Comparison of ENCODE assay signal across 8 mouse cellular contexts in genomic region chr15:31602426-31602825, GRCm38 (mm10). TPM values are rescaled to one million over a fixed set of nuclear protein-coding genes. Genes with fewer than 3 reads are reported as not detected.
DNase-seq lines count a peak whose midpoint lies in the region; ATAC-seq and TF ChIP-seq lines count a peak whose summit lies in the region.

No protein-coding gene starts in this region.

- H3K9me3 ChIP-seq in embryonic facial prominence, embryonic 11.5 days (replicated peaks; ENCODE audit: control insufficient read depth, low read length) = no peaks in the 10 kb centered on the region
- no peaks in the 10 kb centered on the region for H3K9me3 ChIP-seq in lung, embryonic 16.5 days (ENCODE audit: control insufficient read depth, low read length)

- H3ac ChIP-seq in C2C12 (ENCODE audit: control insufficient read depth, insufficient read length, low read depth) = peak overlapping the region; percentile 76

- peak overlapping the region; percentile 99 for H3K4me3 ChIP-seq in C2C12 (ENCODE audit: insufficient read depth, poor library complexity, severe bottlenecking)
- H3K4me3 ChIP-seq in embryonic facial prominence, embryonic 11.5 days (ENCODE audit: low read depth, low read length) = peak overlapping the region; percentile 95
- peak overlapping the region; percentile 97 for H3K4me3 ChIP-seq in lung, embryonic 16.5 days (ENCODE audit: low read length)

- H3K79me3 ChIP-seq in C2C12 (ENCODE audit: low read depth) = peaks cover 46% of the 10 kb centered on the region

- H3K4me1 ChIP-seq in embryonic facial prominence, embryonic 11.5 days (ENCODE audit: control insufficient read depth, insufficient read depth, low read length) = no peaks in the 10 kb centered on the region; the same call in 1 of the 2 replicates
- peaks cover 19% of the 10 kb centered on the region for H3K4me1 ChIP-seq in lung, embryonic 16.5 days (replicated peaks; ENCODE audit: control insufficient read depth, insufficient read depth, low read length)

- H3K4me2 ChIP-seq in embryonic facial prominence, embryonic 11.5 days (ENCODE audit: low read depth, low read length) = peak overlapping the region; percentile 39
- H3K4me2 ChIP-seq in lung, embryonic 16.5 days (ENCODE audit: low read depth, low read length) = peak overlapping the region; percentile 77

- peak overlapping the region; percentile 91 for H3K9ac ChIP-seq in embryonic facial prominence, embryonic 11.5 days (replicated peaks; ENCODE audit: low read length)
- peak overlapping the region; percentile 97 for H3K9ac ChIP-seq in lung, embryonic 16.5 days (ENCODE audit: low read length)

- intact Hi-C loops in heart, postnatal 10 days (cut with DNase I) = loop anchor here (5.0 kb wide), 2 partner anchors 70 to 640 kb away; partner anchors contain the start of genes March6 and Sema5a

- H3K36me3 ChIP-seq in C2C12 (ENCODE audit: control insufficient read depth, insufficient read depth) = peaks cover 24% of the 10 kb centered on the region
- no peaks in the 10 kb centered on the region for H3K36me3 ChIP-seq in embryonic facial prominence, embryonic 11.5 days (replicated peaks; ENCODE audit: control insufficient read depth, insufficient read depth, low read depth, low read length)
- H3K36me3 ChIP-seq in lung, embryonic 16.5 days (ENCODE audit: control insufficient read depth, insufficient read depth, low read length) = peaks cover 2% of the 10 kb centered on the region; the same call in 1 of the 2 replicates

- 8% methylated on average over 15 of the region's 15 CpGs for WGBS in embryonic facial prominence, embryonic 11.5 days
- WGBS in lung, embryonic 16.5 days = 2% methylated on average over 15 of the region's 15 CpGs

- peak; percentile 21 for TF ChIP-seq CTCF in C2C12 (IDR thresholded peaks at IDR 0.05; ENCODE audit: control insufficient read depth, insufficient read depth, insufficient read length)

- peak overlapping the region; percentile 85 for H3K27ac ChIP-seq in embryonic facial prominence, embryonic 11.5 days (replicated peaks; ENCODE audit: low read depth, low read length)
- peak overlapping the region; percentile 96 for H3K27ac ChIP-seq in lung, embryonic 16.5 days (ENCODE audit: low read length)

- peaks cover 73% of the 10 kb centered on the region for H3K79me2 ChIP-seq in C2C12 (ENCODE audit: control insufficient read depth, insufficient read depth)

- peak; percentile 79 for DNase-seq in adrenal gland, postnatal 14 days
- DNase-seq in embryonic facial prominence, embryonic 11.5 days (ENCODE audit: low spot score) = peak; percentile 78
- DNase-seq in heart, postnatal 10 days = peak; percentile 63 to 65
- peak; percentile 51 to 66 for DNase-seq in kidney, postnatal 36 days
- peak; percentile 42 for DNase-seq in retina, postnatal 7 days (ENCODE audit: low read depth, low spot score)

- peak; percentile 72 for ATAC-seq in embryonic facial prominence, embryonic 11.5 days (replicated peaks; ENCODE audit: insufficient number of reproducible peaks, low FRiP score, low TSS enrichment, low read depth)
- peak; percentile 70 for ATAC-seq in lung, embryonic 16.5 days (ENCODE audit: low read depth)
- ATAC-seq in monocyte, adult 5-6 weeks (replicated peaks; ENCODE audit: insufficient number of reproducible peaks, low FRiP score, low TSS enrichment, poor library complexity, severe bottlenecking) = no peak

- H3K27me3 ChIP-seq in C2C12 (ENCODE audit: control insufficient read depth, insufficient read depth, insufficient read length) = no peaks in the 10 kb centered on the region
- no peaks in the 10 kb centered on the region for H3K27me3 ChIP-seq in embryonic facial prominence, embryonic 11.5 days (ENCODE audit: control insufficient read depth, insufficient read depth, low read length)
- H3K27me3 ChIP-seq in lung, embryonic 16.5 days (ENCODE audit: control insufficient read depth, insufficient read depth, low read depth, low read length) = no peaks in the 10 kb centered on the region

TF ChIP-seq in C2C12, 6 proteins besides CTCF, POLR2A, EP300 and RAD21:
- TF ChIP-seq CEBPB (IDR thresholded peaks at IDR 0.05; ENCODE audit: low read depth) (no peak), FOSL1 (IDR thresholded peaks at IDR 0.05; ENCODE audit: insufficient read depth, low read length, poor library complexity, severe bottlenecking) (no peak), MYOG (IDR thresholded peaks at IDR 0.05; ENCODE audit: control insufficient read depth, extremely low read depth, insufficient read length) (no peak), USF1 (IDR thresholded peaks at IDR 0.05; ENCODE audit: low read depth) (no peak), MYOD1 (IDR thresholded peaks at IDR 0.05; ENCODE audit: control insufficient read depth, insufficient read length, low read depth) (no peak), MAX (IDR thresholded peaks at IDR 0.05) (no peak)

RNA-seq across cellular contexts. Expression of gene Fam173b, which starts 0.8 kb away (rescaled TPM):
- 34.0 TPM for polyA plus RNA-seq in C2C12 (2012; fragmentation: generic; extraction: Trizol)
- total RNA-seq in adrenal gland, postnatal 14 days (2021) = 17.1 and 21.7 TPM in 2 replicates
- 11.4 and 14.6 TPM in 2 replicates for polyA plus RNA-seq in embryonic facial prominence, embryonic 11.5 days (2014; fragmentation: Nextera tagmentation; extraction: Ambion mirVana)
- 10 to 100 TPM; 15.3 to 16.4 TPM for total RNA-seq in heart, postnatal 10 days (2021)
- polyA plus RNA-seq in lung, embryonic 16.5 days (2015; fragmentation: Nextera tagmentation; extraction: Ambion mirVana) = 14.1 TPM in 2 replicates
- 6.8 to 10.1 TPM (median 7.3 TPM) in 3 replicates for total RNA-seq in monocyte, adult 5-6 weeks (2017)

RNA-seq across cellular contexts. Expression of gene Cct5, which starts 0.8 kb away (rescaled TPM):
- polyA plus RNA-seq in C2C12 (2012; fragmentation: generic; extraction: Trizol) = 619 TPM
- total RNA-seq in adrenal gland, postnatal 14 days (2021) = 290 and 308 TPM in 2 replicates
- polyA plus RNA-seq in embryonic facial prominence, embryonic 11.5 days (2014; fragmentation: Nextera tagmentation; extraction: Ambion mirVana) = 820 and 828 TPM in 2 replicates
- 100 to 1,000 TPM; 176 to 187 TPM for total RNA-seq in heart, postnatal 10 days (2021)
- polyA plus RNA-seq in lung, embryonic 16.5 days (2015; fragmentation: Nextera tagmentation; extraction: Ambion mirVana) = 452 and 461 TPM in 2 replicates
- 214 to 246 TPM (median 236 TPM) in 3 replicates for total RNA-seq in monocyte, adult 5-6 weeks (2017)

RNA-seq across cellular contexts. Expression of gene Cmbl, which starts 37.2 kb away (rescaled TPM):
- polyA plus RNA-seq in C2C12 (2012; fragmentation: generic; extraction: Trizol) = 5.3 TPM
- 73.9 and 91.6 TPM in 2 replicates for total RNA-seq in adrenal gland, postnatal 14 days (2021)
- polyA plus RNA-seq in embryonic facial prominence, embryonic 11.5 days (2014; fragmentation: Nextera tagmentation; extraction: Ambion mirVana) = 1.2 and 1.4 TPM in 2 replicates
- 10 to 100 TPM; 24.8 to 26.4 TPM for total RNA-seq in heart, postnatal 10 days (2021)
- 6.8 and 8.1 TPM in 2 replicates for polyA plus RNA-seq in lung, embryonic 16.5 days (2015; fragmentation: Nextera tagmentation; extraction: Ambion mirVana)
- total RNA-seq in monocyte, adult 5-6 weeks (2017) = not detected in 3 replicates

Comparison
In these comparisons a context has a peak if more than half of its experiments do, and no peak if none do; other contexts are left out.
1. RNA of gene Cmbl, which starts 37.2 kb away (total RNA-seq): 73.9 to 91.6 TPM in adrenal gland, postnatal 14 days and 24.8 to 26.4 TPM in heart, postnatal 10 days; not detected in monocyte, adult 5-6 weeks; every median in the first group is over 10 times any median in the second.
2. Peak in every context shown above with its lines, with median percentiles within 50 percentile points of each other: H3K4me3 ChIP-seq and DNase-seq.